In the genomic region with DNA sequence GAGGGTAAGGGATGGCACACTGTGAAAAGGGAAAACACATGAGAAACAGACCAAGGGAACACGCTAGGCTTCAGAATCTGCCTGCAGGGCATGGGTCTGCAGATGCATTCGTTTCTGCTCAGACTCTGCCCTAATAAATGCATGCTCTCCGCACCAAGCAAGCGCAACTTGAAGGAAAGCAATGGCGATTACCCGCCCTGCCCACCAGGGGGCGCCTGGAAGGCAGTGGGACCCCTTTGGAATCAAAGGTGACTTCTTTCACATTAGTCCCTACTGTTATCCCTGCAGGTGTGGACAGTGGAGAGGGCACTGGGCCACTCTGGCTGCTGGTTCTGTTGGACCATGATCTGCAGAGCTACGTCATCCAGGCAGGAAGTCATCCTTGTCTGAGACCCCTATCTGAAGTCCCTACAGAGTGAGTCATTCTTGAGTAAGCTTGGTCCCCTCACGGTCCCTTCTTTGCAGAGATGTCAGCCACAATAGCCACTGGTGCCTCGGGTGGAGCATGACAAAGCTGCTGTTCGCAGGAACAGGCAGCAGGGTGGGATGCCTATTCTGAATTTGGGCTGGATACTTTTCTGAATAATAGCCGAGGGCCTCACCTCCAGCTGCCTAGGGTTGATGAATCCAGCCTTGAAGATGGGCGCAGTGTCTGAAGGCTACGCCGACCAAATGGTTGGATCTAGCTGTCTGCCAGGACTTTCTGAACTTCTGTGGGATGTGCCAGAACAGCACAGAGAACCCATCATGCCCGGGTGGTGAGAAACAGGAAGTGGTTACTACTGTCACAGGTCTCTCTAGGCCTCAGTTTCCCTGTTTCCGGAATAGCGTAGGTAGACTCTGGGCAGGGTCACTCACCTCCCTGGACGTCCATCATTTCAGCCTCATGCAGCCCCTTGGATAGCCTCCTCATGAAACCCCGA, we compare ENCODE assay signal across 8 mouse cellular contexts. TPM values are rescaled to one million over a fixed set of nuclear protein-coding genes. Genes with fewer than 3 reads are reported as not detected.
DNase-seq lines count a peak whose midpoint lies in the region; ATAC-seq and TF ChIP-seq lines count a peak whose summit lies in the region.

No protein-coding gene starts in this region.

- no peaks in the 10 kb centered on the region for H3K36me3 ChIP-seq in G1E (replicated peaks)
- no peaks in the 10 kb centered on the region for H3K36me3 ChIP-seq in hindbrain, embryonic 14.5 days (replicated peaks; ENCODE audit: control insufficient read depth, insufficient read depth)
- H3K36me3 ChIP-seq in lung, embryonic 15.5 days: no peaks in the 10 kb centered on the region
- H3K36me3 ChIP-seq in stomach, embryonic 15.5 days: no peaks in the 10 kb centered on the region

- no peaks in the 10 kb centered on the region; the same call in 1 of the 2 replicates for H3K27me3 ChIP-seq in G1E (ENCODE audit: insufficient read depth, low read length)
- H3K27me3 ChIP-seq in hindbrain, embryonic 14.5 days (ENCODE audit: control insufficient read depth, insufficient read depth, low read length): no peaks in the 10 kb centered on the region
- H3K27me3 ChIP-seq in lung, embryonic 15.5 days: no peaks in the 10 kb centered on the region
- no peaks in the 10 kb centered on the region for H3K27me3 ChIP-seq in stomach, embryonic 15.5 days (replicated peaks)

- DNase-seq in layer of hippocampus, adult 2 months (ENCODE audit: low spot score in 2 of 2): no peak
- no peak for DNase-seq in layer of hippocampus, adult 9-10 months (ENCODE audit: low spot score)
- peak; percentile 51 for DNase-seq in G1E (ENCODE audit: low spot score)
- DNase-seq in embryo, embryonic 10.5 days (ENCODE audit: low spot score): peak; percentile 83
- DNase-seq in hindbrain, embryonic 14.5 days (ENCODE audit: low spot score): peak; percentile 47
- no peak for DNase-seq in right cerebral cortex, postnatal 14 days

- no peak for ATAC-seq in G1E (ENCODE audit: extremely low read depth, insufficient number of reproducible peaks, low FRiP score, poor library complexity, severe bottlenecking)
- no peak for ATAC-seq in hindbrain, embryonic 14.5 days (ENCODE audit: low FRiP score)
- ATAC-seq in lung, embryonic 15.5 days (ENCODE audit: borderline replicate concordance, extremely low read depth, low FRiP score, low TSS enrichment): no peak
- no peak for ATAC-seq in stomach, embryonic 15.5 days (ENCODE audit: insufficient read depth, low FRiP score, low read depth)

- H3K9ac ChIP-seq in hindbrain, embryonic 14.5 days: no peak overlapping the region
- H3K9ac ChIP-seq in lung, embryonic 15.5 days: no peak overlapping the region
- H3K9ac ChIP-seq in stomach, embryonic 15.5 days: no peak overlapping the region

- H3K27ac ChIP-seq in layer of hippocampus, adult 2 months: peak overlapping the region; percentile 54
- no peak overlapping the region for H3K27ac ChIP-seq in hindbrain, embryonic 14.5 days
- H3K27ac ChIP-seq in lung, embryonic 15.5 days: 0 out of 2 replicates have a peak overlapping the region, but pooled peaks have one; percentile 68
- peak overlapping the region; percentile 74; the same call in 1 of the 2 replicates for H3K27ac ChIP-seq in stomach, embryonic 15.5 days

- no peak overlapping the region for H3K4me2 ChIP-seq in hindbrain, embryonic 14.5 days (replicated peaks)
- H3K4me2 ChIP-seq in lung, embryonic 15.5 days: no peak overlapping the region
- no peak overlapping the region for H3K4me2 ChIP-seq in stomach, embryonic 15.5 days

- H3K9me3 ChIP-seq in G1E (replicated peaks): no peaks in the 10 kb centered on the region
- no peaks in the 10 kb centered on the region for H3K9me3 ChIP-seq in hindbrain, embryonic 14.5 days (ENCODE audit: control insufficient read depth, low read length)
- no peaks in the 10 kb centered on the region for H3K9me3 ChIP-seq in lung, embryonic 15.5 days
- H3K9me3 ChIP-seq in stomach, embryonic 15.5 days: no peaks in the 10 kb centered on the region

- H3K4me1 ChIP-seq in G1E (ENCODE audit: insufficient read depth, low read depth, low read length): no peaks in the 10 kb centered on the region
- H3K4me1 ChIP-seq in hindbrain, embryonic 14.5 days (replicated peaks; ENCODE audit: control insufficient read depth, insufficient read depth, low read length): peaks cover 11% of the 10 kb centered on the region; the same call in 1 of the 2 replicates
- peaks cover 33% of the 10 kb centered on the region for H3K4me1 ChIP-seq in lung, embryonic 15.5 days
- H3K4me1 ChIP-seq in stomach, embryonic 15.5 days: peaks cover 28% of the 10 kb centered on the region

- TF ChIP-seq CTCF in layer of hippocampus, adult 2 months (conservative IDR thresholded peaks at IDR 0.05): peak; percentile 92
- peak; percentile 96 for TF ChIP-seq CTCF in G1E (IDR thresholded peaks at IDR 0.05; ENCODE audit: low read depth, low read length)

- no peak overlapping the region for H3K4me3 ChIP-seq in layer of hippocampus, adult 2 months
- H3K4me3 ChIP-seq in G1E (ENCODE audit: low read depth, low read length): no peak overlapping the region
- H3K4me3 ChIP-seq in hindbrain, embryonic 14.5 days (replicated peaks; ENCODE audit: low read length): no peak overlapping the region
- no peak overlapping the region for H3K4me3 ChIP-seq in lung, embryonic 15.5 days
- H3K4me3 ChIP-seq in stomach, embryonic 15.5 days (replicated peaks): no peak overlapping the region

- WGBS in hindbrain, embryonic 14.5 days: 54% methylated on average over 20 of the region's 20 CpGs
- WGBS in lung, embryonic 15.5 days: 57% methylated on average over 20 of the region's 20 CpGs
- 56% methylated on average over 20 of the region's 20 CpGs for WGBS in stomach, embryonic 15.5 days

RNA-seq across cellular contexts. Expression of a gene that starts 32.5 kb away (rescaled TPM):
- total RNA-seq in layer of hippocampus, adult 2 months (2021): 10 to 100 TPM; 27.4 to 34.2 TPM
- 55.6 and 74.2 TPM in 2 replicates for total RNA-seq in G1E (2014; fragmentation: Nextera tagmentation)
- 13.9 and 15.0 TPM in 2 replicates for total RNA-seq in G1E (2017)
- 41.0 and 52.7 TPM in 2 replicates for polyA plus RNA-seq in G1E (2012)
- polyA plus RNA-seq in hindbrain, embryonic 14.5 days (2014; fragmentation: Nextera tagmentation; extraction: Ambion mirVana): 29.5 and 31.8 TPM in 2 replicates
- 23.1 and 24.3 TPM in 2 replicates for polyA plus RNA-seq in lung, embryonic 15.5 days (2015; fragmentation: Nextera tagmentation; extraction: Ambion mirVana)
- polyA plus RNA-seq in stomach, embryonic 15.5 days (2015; fragmentation: Nextera tagmentation; extraction: Ambion mirVana): 47.7 and 48.5 TPM in 2 replicates

RNA-seq across cellular contexts. Expression of a gene that starts 42.4 kb away (rescaled TPM):
- total RNA-seq in layer of hippocampus, adult 2 months (2021): 10 to 100 TPM; 56.4 to 58.5 TPM
- total RNA-seq in G1E (2014; fragmentation: Nextera tagmentation) (not detected in 2 replicates), G1E (2017) (under 0.01 and 0.05 TPM in 2 replicates)
- polyA plus RNA-seq in G1E (2012): not detected in 2 replicates
- polyA plus RNA-seq in hindbrain, embryonic 14.5 days (2014; fragmentation: Nextera tagmentation; extraction: Ambion mirVana): 18.5 and 19.0 TPM in 2 replicates
- polyA plus RNA-seq in lung, embryonic 15.5 days (2015; fragmentation: Nextera tagmentation; extraction: Ambion mirVana): 21.4 and 22.4 TPM in 2 replicates
- 25.7 and 26.9 TPM in 2 replicates for polyA plus RNA-seq in stomach, embryonic 15.5 days (2015; fragmentation: Nextera tagmentation; extraction: Ambion mirVana)

Comparison
In these comparisons a context has a peak if more than half of its experiments do, and no peak if none do; other contexts are left out.
1. DNase-seq: peak in G1E (single experiment), embryo, embryonic 10.5 days (single experiment) and hindbrain, embryonic 14.5 days (single experiment); none in layer of hippocampus, adult 2 months (0 of 2), layer of hippocampus, adult 9-10 months (single experiment) and right cerebral cortex, postnatal 14 days (single experiment).
2. RNA of a gene that starts 42.4 kb away (polyA plus RNA-seq): 25.7 to 26.9 TPM in stomach, embryonic 15.5 days, 21.4 to 22.4 TPM in lung, embryonic 15.5 days and 18.5 to 19.0 TPM in hindbrain, embryonic 14.5 days; not detected in G1E; every median in the first group is over 10 times any median in the second.